Mouse (Mus musculus): ENCODE measurements around the gene Ube2i. TPM values are rescaled to one million over a fixed set of nuclear protein-coding genes. Genes with fewer than 3 reads are reported as not detected.

Gene Ube2i
- polyA plus RNA-seq, 1 experiment: 255 TPM

DNA sequence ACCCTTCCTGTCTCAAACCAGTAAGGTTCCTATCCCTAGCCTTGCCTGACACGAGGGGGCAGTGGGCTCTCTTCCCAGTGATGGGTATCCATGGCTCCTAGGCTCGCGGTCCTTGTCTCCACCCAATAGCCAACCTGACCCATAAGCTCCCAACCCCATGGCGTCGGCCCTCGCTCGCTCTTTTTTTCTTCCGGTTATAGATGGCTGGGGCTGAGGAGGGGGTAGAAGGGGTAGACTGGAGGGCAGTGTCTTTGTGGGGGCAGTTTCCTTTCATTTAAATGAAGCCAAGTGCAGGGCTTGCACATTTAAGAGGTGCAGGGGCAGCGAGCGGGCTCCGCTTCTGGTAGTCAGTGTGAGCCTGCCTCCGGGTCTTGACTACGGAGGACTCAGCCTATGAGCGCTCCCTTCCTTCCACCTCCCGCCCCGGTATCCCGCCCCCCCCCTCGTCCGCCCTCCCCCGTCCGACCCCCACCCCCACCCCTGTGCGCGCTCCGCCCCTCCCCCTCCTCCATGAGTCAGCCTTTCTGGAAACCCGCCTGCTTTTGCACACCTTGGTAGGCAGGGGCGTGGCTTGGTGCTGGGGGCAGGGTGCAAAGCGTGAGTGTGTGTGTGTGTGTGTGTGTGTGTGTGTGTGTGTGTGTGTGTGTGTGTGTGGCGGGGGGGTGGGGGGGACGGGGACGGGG is 52.5 kb downstream of the Ube2i start:
- 4% methylated on average over 22 of the region's 30 CpGs for WGBS
- TF ChIP-seq CTCF (IDR thresholded peaks at IDR 0.05; ENCODE audit: borderline replicate concordance, insufficient read depth, low read depth, low read length) (no peak), POLR2A (IDR thresholded peaks at IDR 0.05; ENCODE audit: borderline replicate concordance, insufficient read depth, low read length) (peak; percentile 60; the same call in 1 of the 2 replicates)
- H3K4me3 ChIP-seq (replicated peaks; ENCODE audit: insufficient read depth, low read depth, low read length): peak overlapping the region; percentile 65
- DNase-seq: peak; percentile 84 to 86
- H3K27ac ChIP-seq (ENCODE audit: insufficient read depth, low read length): peak overlapping the region; percentile 93
- H3K27me3 ChIP-seq (ENCODE audit: control insufficient read depth, insufficient read depth, low read length): no peaks in the 10 kb centered on the region
- peaks cover 27% of the 10 kb centered on the region for H3K4me1 ChIP-seq (ENCODE audit: control insufficient read depth, insufficient read depth, low read length)

DNA sequence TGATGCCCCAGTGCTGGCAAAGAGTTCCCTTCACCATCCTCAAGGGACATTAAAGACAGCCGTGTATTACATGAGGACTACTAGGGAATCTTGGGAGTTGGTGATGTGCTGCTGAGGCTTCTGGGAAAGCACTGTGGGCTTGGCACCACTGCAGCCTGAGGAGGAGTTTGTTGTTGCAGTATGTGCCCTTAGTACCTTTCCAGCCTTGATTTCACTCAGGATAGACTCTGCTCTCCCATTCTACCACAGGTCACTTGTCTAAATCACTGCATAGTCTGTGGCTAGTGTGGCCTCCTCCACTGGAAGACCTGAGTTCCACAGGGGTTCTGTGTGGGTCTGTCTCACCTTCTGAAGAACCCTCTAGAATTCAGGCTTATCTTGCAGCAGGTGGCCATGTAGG is 53.7 kb downstream of the Ube2i start:
- WGBS: 42% methylated on average over 1 of the region's 1 CpGs
- no peak overlapping the region for H3K27ac ChIP-seq (ENCODE audit: insufficient read depth, low read length)
- TF ChIP-seq POLR2A (IDR thresholded peaks at IDR 0.05; ENCODE audit: borderline replicate concordance, insufficient read depth, low read length) (no peak), CTCF (IDR thresholded peaks at IDR 0.05; ENCODE audit: borderline replicate concordance, insufficient read depth, low read depth, low read length) (no peak)

DNA sequence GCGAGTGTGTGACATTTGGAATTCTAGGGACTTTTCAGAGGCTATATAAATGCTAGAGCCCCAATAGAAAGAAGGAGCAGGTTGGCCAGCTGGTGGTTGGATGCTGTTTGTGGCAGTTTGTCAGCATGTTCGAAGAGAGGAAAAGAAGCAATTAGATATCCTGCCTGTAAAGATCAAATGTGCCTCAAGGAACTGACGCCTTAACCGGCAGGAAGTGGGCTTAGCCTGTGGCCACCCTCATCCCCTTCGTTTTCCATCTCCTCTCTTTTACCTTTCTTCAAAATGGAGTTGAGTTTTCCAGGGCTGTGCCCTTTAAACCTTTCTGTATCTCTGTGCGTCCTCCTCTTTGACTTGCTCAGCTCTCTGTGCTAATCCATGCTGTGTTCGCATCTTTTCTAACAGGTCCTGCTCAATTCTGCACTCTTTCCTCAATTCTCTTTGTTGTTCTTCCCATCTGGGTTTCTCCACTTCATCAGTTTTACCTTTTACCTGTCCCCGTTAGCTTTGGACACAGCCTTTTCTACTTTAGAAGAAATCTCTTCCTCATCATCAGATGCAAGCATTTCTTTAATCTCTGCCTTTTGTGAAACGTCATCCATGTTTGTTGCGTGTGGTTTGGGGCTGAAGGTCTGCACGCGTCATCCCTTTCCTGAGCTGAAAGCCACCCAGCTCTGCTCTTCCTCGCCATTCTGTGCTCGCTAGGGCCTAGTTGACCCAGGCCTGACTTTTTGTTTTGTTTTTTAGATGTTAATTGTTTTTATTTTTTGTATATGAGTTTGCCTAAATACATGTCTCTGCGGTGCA is 54.7 kb downstream of the Ube2i start:
- WGBS: 80% methylated on average over 15 of the region's 15 CpGs
- TF ChIP-seq POLR2A (IDR thresholded peaks at IDR 0.05; ENCODE audit: borderline replicate concordance, insufficient read depth, low read length) (no peak), CTCF (IDR thresholded peaks at IDR 0.05; ENCODE audit: borderline replicate concordance, insufficient read depth, low read depth, low read length) (no peak)

More for the DNA sequence above, 53.7 kb downstream of the Ube2i start:
- no peak for DNase-seq
- Histone ChIP-seq H3K4me3 (replicated peaks; ENCODE audit: insufficient read depth, low read depth, low read length) (no peak overlapping the region), H3K4me1 (ENCODE audit: control insufficient read depth, insufficient read depth, low read length) (peaks cover 27% of the 10 kb centered on the region), H3K27me3 (ENCODE audit: control insufficient read depth, insufficient read depth, low read length) (no peaks in the 10 kb centered on the region)

DNA sequence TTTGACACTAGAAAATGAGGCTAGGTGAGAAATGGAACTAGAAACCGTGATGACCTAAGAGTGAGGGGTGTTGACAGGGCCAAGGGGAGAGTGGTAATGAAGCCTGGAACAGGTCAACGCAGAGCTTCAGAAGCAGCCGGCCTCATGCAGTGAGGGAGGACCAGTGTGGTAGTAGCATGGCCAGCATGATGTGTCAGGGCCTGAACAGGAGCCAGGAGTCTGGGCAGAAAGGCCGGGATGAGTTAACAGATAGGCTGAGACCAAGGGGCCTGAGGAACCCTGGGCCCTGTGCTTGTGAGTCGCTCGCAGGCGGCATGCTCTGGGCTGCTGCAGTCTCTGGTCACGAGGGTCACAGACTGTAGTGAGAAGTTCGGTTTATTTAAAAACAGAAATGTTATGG is 55.5 kb downstream of the Ube2i start:
- no peaks in the 10 kb centered on the region for H3K27me3 ChIP-seq (ENCODE audit: control insufficient read depth, insufficient read depth, low read length)
- H3K4me1 ChIP-seq (ENCODE audit: control insufficient read depth, insufficient read depth, low read length): peaks cover 23% of the 10 kb centered on the region
- TF ChIP-seq CTCF (IDR thresholded peaks at IDR 0.05; ENCODE audit: borderline replicate concordance, insufficient read depth, low read depth, low read length) (no peak), POLR2A (IDR thresholded peaks at IDR 0.05; ENCODE audit: borderline replicate concordance, insufficient read depth, low read length) (no peak)
- peak; percentile 55 to 69 for DNase-seq
- WGBS: 36% methylated on average over 9 of the region's 9 CpGs
- H3K27ac ChIP-seq (ENCODE audit: insufficient read depth, low read length): peak overlapping the region; percentile 14
- H3K4me3 ChIP-seq (replicated peaks; ENCODE audit: insufficient read depth, low read depth, low read length): no peak overlapping the region

More for the DNA sequence above, 54.7 kb downstream of the Ube2i start:
- H3K4me3 ChIP-seq (replicated peaks; ENCODE audit: insufficient read depth, low read depth, low read length): no peak overlapping the region
- no peak for DNase-seq
- no peaks in the 10 kb centered on the region for H3K27me3 ChIP-seq (ENCODE audit: control insufficient read depth, insufficient read depth, low read length)
- 0 out of 2 replicates have a peak overlapping the region, but pooled peaks have one; percentile 18 for H3K27ac ChIP-seq (ENCODE audit: insufficient read depth, low read length)
- peaks cover 27% of the 10 kb centered on the region for H3K4me1 ChIP-seq (ENCODE audit: control insufficient read depth, insufficient read depth, low read length)

DNA sequence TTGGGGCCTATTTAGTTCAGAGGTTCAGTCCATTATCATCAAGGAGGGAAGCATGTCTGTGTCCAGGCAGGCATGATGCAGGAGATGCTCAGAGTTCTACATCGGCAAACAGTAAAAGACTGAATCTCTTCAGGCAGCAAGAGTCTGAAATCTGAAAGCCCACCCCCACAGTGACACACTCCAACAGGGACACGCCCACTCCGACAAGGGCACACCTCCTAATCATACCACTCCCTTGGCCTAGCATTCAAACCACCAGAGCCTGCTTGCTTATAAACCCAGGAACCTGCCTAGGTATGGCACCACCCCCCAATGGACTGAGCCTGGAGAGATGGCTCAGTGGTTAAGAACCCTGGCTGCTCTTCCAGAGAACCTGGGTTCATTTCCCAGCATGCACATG is 59.0 kb downstream of the Ube2i start:
- peaks cover 27% of the 10 kb centered on the region for H3K4me1 ChIP-seq (ENCODE audit: control insufficient read depth, insufficient read depth, low read length)
- TF ChIP-seq CTCF (IDR thresholded peaks at IDR 0.05; ENCODE audit: borderline replicate concordance, insufficient read depth, low read depth, low read length): no peak
- TF ChIP-seq POLR2A (IDR thresholded peaks at IDR 0.05; ENCODE audit: borderline replicate concordance, insufficient read depth, low read length): no peak
- DNase-seq: no peak
- H3K27ac ChIP-seq (ENCODE audit: insufficient read depth, low read length): no peak overlapping the region
- 78% methylated on average over 3 of the region's 3 CpGs for WGBS
- no peaks in the 10 kb centered on the region for H3K27me3 ChIP-seq (ENCODE audit: control insufficient read depth, insufficient read depth, low read length)
- H3K4me3 ChIP-seq (replicated peaks; ENCODE audit: insufficient read depth, low read depth, low read length): no peak overlapping the region

Other genes starting within 250 kb of the Ube2i start
- 20.4 and 22.8 TPM in 2 replicates for gene Tmem204, start 191.0 kb downstream of the Ube2i start, polyA plus RNA-seq (2012; rRNA removed)
- 39.5 and 43.7 TPM in 2 replicates for gene Telo2, start 158.7 kb downstream of the Ube2i start, polyA plus RNA-seq (2012; rRNA removed)
- gene Ptx4, start 153.9 kb downstream of the Ube2i start, polyA plus RNA-seq (2012; rRNA removed): 0.11 TPM in 1 of 2 replicates, not detected in the other
- 50.3 and 52.7 TPM in 2 replicates for gene Clcn7, start 141.2 kb downstream of the Ube2i start, polyA plus RNA-seq (2012; rRNA removed)
- 0.06 and 0.10 TPM in 2 replicates for gene Ccdc154, start 112.2 kb downstream of the Ube2i start, polyA plus RNA-seq (2012; rRNA removed)
- not detected in 2 replicates for gene Gm38655, start 99.2 kb downstream of the Ube2i start, polyA plus RNA-seq (2012; rRNA removed)
- 23.4 and 25.2 TPM in 2 replicates for gene BC003965, start 90.1 kb downstream of the Ube2i start, polyA plus RNA-seq (2012; rRNA removed)
- 56.2 and 57.4 TPM in 2 replicates for gene Unkl, start 86.2 kb downstream of the Ube2i start, polyA plus RNA-seq (2012; rRNA removed)
- 131 and 146 TPM in 2 replicates for gene Gnptg, start 34.5 kb downstream of the Ube2i start, polyA plus RNA-seq (2012; rRNA removed)
- gene Tsr3, start 34.5 kb downstream of the Ube2i start, polyA plus RNA-seq (2012; rRNA removed): 40.4 and 42.4 TPM in 2 replicates
- 24.4 and 26.5 TPM in 2 replicates for gene Baiap3, start 18.3 kb downstream of the Ube2i start, polyA plus RNA-seq (2012; rRNA removed)
- gene Prss34, start 23.8 kb upstream of the Ube2i start, polyA plus RNA-seq (2012; rRNA removed): not detected in 2 replicates
- gene Prss28, start 34.0 kb upstream of the Ube2i start, polyA plus RNA-seq (2012; rRNA removed): not detected in 2 replicates
- gene Prss29, start 44.0 kb upstream of the Ube2i start, polyA plus RNA-seq (2012; rRNA removed): not detected in 2 replicates
- gene Tpsab1, start 70.9 kb upstream of the Ube2i start, polyA plus RNA-seq (2012; rRNA removed): not detected in 2 replicates
- gene Tpsb2, start 91.7 kb upstream of the Ube2i start, polyA plus RNA-seq (2012; rRNA removed): 0.16 TPM in 1 of 2 replicates, not detected in the other
- not detected in 2 replicates for gene Tpsg1, start 94.7 kb upstream of the Ube2i start, polyA plus RNA-seq (2012; rRNA removed)
- gene Cacna1h, start 159.2 kb upstream of the Ube2i start, polyA plus RNA-seq (2012; rRNA removed): 10.8 and 12.4 TPM in 2 replicates
- gene Tekt4, start 180.0 kb upstream of the Ube2i start, polyA plus RNA-seq (2012; rRNA removed): 1.1 and 1.3 TPM in 2 replicates
- 0.11 and 0.16 TPM in 2 replicates for gene Sstr5, start 222.7 kb upstream of the Ube2i start, polyA plus RNA-seq (2012; rRNA removed)